Mouse (Mus musculus): ENCODE data around the gene Inpp4a. TPM values are rescaled to one million over a fixed set of nuclear protein-coding genes. Genes with fewer than 3 reads are reported as not detected.

Gene Inpp4a
- 8.7 and 11.4 TPM in 2 replicates for polyA plus RNA-seq (2012; rRNA removed; ENCODE audit: low replicate concordance)

DNA sequence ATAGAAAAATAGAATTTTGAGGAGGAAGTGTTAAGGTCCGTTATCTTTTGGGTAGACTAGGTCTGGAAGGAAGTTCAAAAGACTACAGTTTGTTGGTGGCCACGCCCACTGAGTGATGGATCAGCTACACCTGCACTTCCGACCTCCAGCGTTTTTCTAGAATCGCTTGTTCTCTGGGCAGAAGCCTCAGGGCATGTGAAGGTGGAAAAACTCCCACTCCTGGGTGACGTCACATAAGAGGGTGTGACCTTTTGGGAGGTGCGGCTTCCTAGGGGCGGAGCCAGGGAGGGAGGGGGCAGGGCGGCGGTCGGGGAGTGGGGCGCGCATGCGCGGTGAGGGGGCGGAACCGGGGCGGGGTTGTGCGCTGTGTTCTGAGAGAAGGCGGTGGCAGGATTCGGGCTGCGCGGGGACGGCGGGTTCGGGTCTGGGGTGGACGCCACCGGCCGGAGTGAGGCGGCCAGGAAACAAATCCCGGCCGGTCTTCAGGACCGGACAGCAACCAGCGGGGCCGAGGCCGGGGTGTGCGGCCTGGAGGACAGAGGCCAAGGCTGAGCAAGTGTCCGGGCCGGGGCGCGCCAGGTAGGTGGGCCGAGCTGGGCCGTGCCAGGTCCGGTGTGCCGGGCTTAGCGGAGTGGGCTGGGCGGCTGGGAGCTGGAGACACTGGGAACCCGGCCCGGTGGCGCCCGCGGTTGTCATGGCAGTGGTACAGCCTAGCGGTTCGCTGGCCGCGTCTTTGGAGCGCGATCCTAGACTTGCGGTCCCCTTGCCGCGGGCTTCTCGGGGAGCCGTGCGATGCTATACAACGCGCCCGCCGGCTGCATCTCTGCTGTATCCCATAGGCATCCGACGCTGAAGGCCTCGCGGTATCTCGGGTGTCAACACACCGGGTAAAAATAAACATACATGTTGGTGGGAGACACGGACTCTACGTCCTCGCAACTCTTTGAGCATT, at the start of gene Inpp4a:
Inpp4a (plus strand) TSS at position 326 of the 952 bp plus-strand sequence.

GRCm38 (mm10) chr1:37429366-37430296, 130.0 kb downstream of the Inpp4a start, which contains the start of the genes Coa5 and Unc50:
Coa5 (minus strand) TSS chr1:37430103.
Unc50 (plus strand) TSS chr1:37430139.

Other genes starting within 250 kb of the Inpp4a start
- gene Cnga3, start 85.4 kb upstream of the Inpp4a start, polyA plus RNA-seq (2012; rRNA removed; ENCODE audit: low replicate concordance): 0.21 TPM in 1 of 2 replicates, not detected in the other
- 23.7 and 24.7 TPM in 2 replicates for gene Coa5, start 130.2 kb downstream of the Inpp4a start, polyA plus RNA-seq (2012; rRNA removed; ENCODE audit: low replicate concordance)
- gene Unc50, start 130.3 kb downstream of the Inpp4a start, polyA plus RNA-seq (2012; rRNA removed; ENCODE audit: low replicate concordance): 61.3 and 67.6 TPM in 2 replicates
- gene Mgat4a, start 241.2 kb downstream of the Inpp4a start, polyA plus RNA-seq (2012; rRNA removed; ENCODE audit: low replicate concordance): 22.3 and 31.9 TPM in 2 replicates